Mouse (Mus musculus): ENCODE measurements around the gene Npas1.

- no peak for TF ChIP-seq MAX (IDR thresholded peaks at IDR 0.05; ENCODE audit: low read length)
- no peak for TF ChIP-seq BHLHE40 (IDR thresholded peaks at IDR 0.05; ENCODE audit: borderline replicate concordance, low read depth, low read length)
- no peak for TF ChIP-seq CHD2 (IDR thresholded peaks at IDR 0.05; ENCODE audit: low read length)
- TF ChIP-seq CTCF (IDR thresholded peaks at IDR 0.05 in 2 of 3, conservative IDR thresholded peaks at IDR 0.05 in 1 of 3; ENCODE audit: control insufficient read depth in 1 of 3, insufficient read depth in 1 of 3, low read depth in 2 of 3, low read length in 3 of 3, poor library complexity in 1 of 3, severe bottlenecking in 1 of 3), result peak; percentile 30 to 37 (median 35); a peak in 5 of 6 replicates
- TF ChIP-seq POLR2AphosphoS5 (IDR thresholded peaks at IDR 0.05; ENCODE audit: borderline replicate concordance, low read depth, low read length), result no peak
- no peak for TF ChIP-seq ZC3H11A (IDR thresholded peaks at IDR 0.05; ENCODE audit: low read depth, low read length)
- no peak for TF ChIP-seq USF1 (IDR thresholded peaks at IDR 0.05; ENCODE audit: low read depth, low read length)
- TF ChIP-seq MAZ (IDR thresholded peaks at IDR 0.05; ENCODE audit: low read depth, low read length), result no peak
- no peak for TF ChIP-seq POLR2A (IDR thresholded peaks at IDR 0.05; ENCODE audit: control insufficient read depth in 1 of 2, insufficient read depth in 1 of 2, low read depth in 1 of 2, low read length in 2 of 2, poor library complexity in 1 of 2)
- no peak for TF ChIP-seq ELF1 (IDR thresholded peaks at IDR 0.05; ENCODE audit: low read depth, low read length)
- TF ChIP-seq MAFK (IDR thresholded peaks at IDR 0.05; ENCODE audit: borderline replicate concordance, low read depth, low read length), result no peak
These were observed 36.3 kb downstream of the Npas1 start for GRCm38 (mm10) chr7:16441241-16441640.
